Comparison of ENCODE assay signal across 18 mouse cellular contexts in the genomic region with DNA sequence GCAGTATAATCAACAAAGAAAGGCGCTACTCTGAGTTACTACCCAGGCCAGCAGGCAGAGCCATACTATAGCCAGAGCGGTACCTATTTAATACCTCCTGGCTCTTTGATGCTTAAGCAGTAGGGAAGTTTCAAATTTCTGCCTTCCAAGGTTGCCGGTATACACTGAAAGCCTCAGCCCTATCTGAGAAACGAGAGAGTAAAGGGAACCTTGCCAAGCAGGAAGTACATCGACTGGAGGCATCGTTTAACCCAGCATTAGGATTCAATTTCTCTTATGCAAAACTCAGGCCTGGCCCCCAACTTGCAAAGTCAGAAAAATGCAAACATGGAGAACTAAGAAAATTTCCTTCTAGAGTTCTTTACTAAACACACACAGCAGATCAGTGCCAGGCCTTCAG.
"Had no signal": no experiment of that assay in that cellular context is flagged by ENCODE, and none has a peak within 500 bp of the region (broad histone marks: within the 10 kb centered on the region; RNA-seq: fewer than 3 reads in every experiment).

No protein-coding gene starts in this region.

- DNase-seq: lung, embryonic 14.5 days; lung, postnatal 14 days; lung, postnatal 4 days; midbrain, embryonic 14.5 days; retina, postnatal 1 day; right cerebral cortex, adult 18-20 months; right cerebral cortex, postnatal 25 days; right cerebral cortex, postnatal 4 days; spleen, adult 18-20 months; thymus, adult 18-20 months; thymus, postnatal 14 days; thymus, postnatal 36 days had no signal

- H3K4me2 ChIP-seq: lung, embryonic 14.5 days; midbrain, embryonic 12.5 days; neural tube, embryonic 13.5 days; neural tube, embryonic 15.5 days had no signal

- H3K9ac ChIP-seq: lung, embryonic 14.5 days; midbrain, embryonic 12.5 days; neural tube, embryonic 13.5 days; neural tube, embryonic 15.5 days had no signal

- H3K27me3 ChIP-seq: midbrain, embryonic 12.5 days; neural tube, embryonic 13.5 days; neural tube, embryonic 15.5 days had no signal

- H3K27ac ChIP-seq: midbrain, embryonic 10.5 days; midbrain, embryonic 12.5 days; neural tube, embryonic 13.5 days; neural tube, embryonic 15.5 days had no signal

- H3K4me3 ChIP-seq: midbrain, embryonic 10.5 days; midbrain, embryonic 12.5 days; myocyte; neural tube, embryonic 13.5 days; neural tube, embryonic 15.5 days had no signal

- H3K9me3 ChIP-seq: midbrain, embryonic 10.5 days; midbrain, embryonic 12.5 days; neural tube, embryonic 13.5 days; neural tube, embryonic 15.5 days had no signal

- ATAC-seq: midbrain, embryonic 16.5 days had no signal
